Mouse (Mus musculus) embryonic facial prominence, embryonic 11.5 days (tissue): ENCODE data around the gene Tfcp2. TPM values are rescaled to one million over a fixed set of nuclear protein-coding genes. Genes with fewer than 3 reads are reported as not detected.
A peak's percentile ranks its signal among the peaks of the same experiment; 100 is the strongest.
"Not testable (repeated sequence)": the region's sequence is repeated elsewhere in the genome, so short reads cannot be mapped to it uniquely, and the experiment has no call there.

Experiments
- ATAC-seq: fragments of 200-750 bp; cut with Nextera tagmentation; replicated peaks from 2 replicates; pipeline ENCODE4 v1.8.0; 2017; ENCODE audit warnings: low read depth; ENCODE audit not compliant: insufficient number of reproducible peaks, low FRiP score, low TSS enrichment
- DNase-seq: peaks from one replicate; pipeline ENCODE4 v3.0.0-alpha.2; 2015; ENCODE audit warnings: low spot score
- H3K27ac ChIP-seq: fragments of 300-500 bp; sonication (generic); replicated peaks from 2 replicates; pipeline ENCODE4 v1.5.1; 2014; ENCODE audit warnings: mild to moderate bottlenecking, low read depth, low read length, control low read depth
- H3K27me3 ChIP-seq: fragments of 300-500 bp; sonication (generic); 2 replicates; pipeline ENCODE4 v1.6.1; 2014; ENCODE audit warnings: mild to moderate bottlenecking, low read length, moderate library complexity, mixed read lengths; ENCODE audit not compliant: control insufficient read depth, insufficient read depth
- H3K36me3 ChIP-seq: fragments of 300-500 bp; sonication (generic); replicated peaks from 2 replicates; pipeline ENCODE4 v1.6.1; 2014; ENCODE audit warnings: low read depth, mild to moderate bottlenecking, low read length, moderate library complexity, mixed read lengths; ENCODE audit not compliant: control insufficient read depth, insufficient read depth
- H3K4me1 ChIP-seq: fragments of 300-500 bp; sonication (generic); 2 replicates; pipeline ENCODE4 v1.6.1; 2014; ENCODE audit warnings: low read length, mixed read lengths; ENCODE audit not compliant: control insufficient read depth, insufficient read depth
- H3K4me2 ChIP-seq: fragments of 300-500 bp; sonication (generic); 2 replicates; pipeline ENCODE4 v1.6.1; 2014; ENCODE audit warnings: low read depth, mild to moderate bottlenecking, control low read depth, low read length, moderate library complexity
- H3K4me3 ChIP-seq: fragments of 300-500 bp; sonication (generic); 2 replicates; pipeline ENCODE4 v1.5.1; 2014; ENCODE audit warnings: low read depth, low read length, control low read depth
- H3K9ac ChIP-seq: fragments of 300-500 bp; sonication (generic); replicated peaks from 2 replicates; pipeline ENCODE4 v1.6.1; 2014; ENCODE audit warnings: mild to moderate bottlenecking, control low read depth, low read length
- H3K9me3 ChIP-seq: fragments of 300-500 bp; sonication (generic); replicated peaks from 2 replicates; pipeline ENCODE4 v1.6.1; 2016; ENCODE audit warnings: mild to moderate bottlenecking, low read length, inconsistent platforms, mixed read lengths; ENCODE audit not compliant: control insufficient read depth
- WGBS: fragments of 180-500 bp; shearing (Covaris S2); extraction: QIAGEN DNeasy Blood & Tissue Kit; methylation state at CpG from one replicate; pipeline ENCODE4 v1.1.7; 2014; 5-methylcytosine and 5-hydroxymethylcytosine counted together
- polyA plus RNA-seq: library from polyadenylated mRNA; unstranded; fragments of >200 nt; fragmentation: Nextera tagmentation; extraction: Ambion mirVana; gene quantifications from 2 replicates; pipeline ENCODE4 v1.2.1, GENCODE M21; 2014

Tfcp2 gene
- polyA plus RNA-seq, 1 experiment from 2014 or later: 25.3 TPM

GRCm38 (mm10) chr15:100491966-100492365 lies 59.8 kb downstream of the Tfcp2 start:
- Histone ChIP-seq H3K9me3 (no peaks in the 10 kb centered on the region), H3K9ac (no peak overlapping the region), H3K4me2 (no peak overlapping the region), H3K27me3 (no peaks in the 10 kb centered on the region), H3K4me3 (no peak overlapping the region), H3K27ac (no peak overlapping the region), H3K4me1 (peaks cover 11% of the 10 kb centered on the region; the same call in 1 of the 2 replicates), H3K36me3 (no peaks in the 10 kb centered on the region; the same call in none of the 2 replicates)
- 82% methylated on average over 9 of the region's 9 CpGs for WGBS
- no peak for DNase-seq
- ATAC-seq: no peak

DNA sequence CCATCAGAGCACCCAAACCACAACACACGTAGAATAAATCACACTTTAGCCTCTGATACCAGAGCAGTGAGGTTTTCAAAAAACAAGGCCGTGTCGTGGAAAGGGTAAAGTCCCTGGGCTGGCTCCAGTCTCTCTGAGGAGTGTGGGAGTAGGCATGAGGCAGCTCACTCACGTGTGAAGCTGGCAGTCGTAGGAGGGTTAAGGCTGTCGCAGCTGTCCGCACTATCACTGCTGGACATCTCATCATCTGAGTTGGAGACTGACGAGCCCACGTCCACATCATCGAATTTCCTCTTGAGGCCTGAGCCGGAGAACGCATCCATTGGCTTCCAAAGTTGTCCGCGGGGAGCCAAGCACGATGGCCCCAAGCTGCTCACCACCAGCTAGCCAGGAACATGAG lies 62.5 kb downstream of the Tfcp2 start:
- no peaks in the 10 kb centered on the region for H3K27me3 ChIP-seq
- no peak overlapping the region for H3K9ac ChIP-seq
- 88% methylated on average over 15 of the region's 15 CpGs for WGBS
- ATAC-seq (no peak), DNase-seq (no peak)
- peaks cover 11% of the 10 kb centered on the region; the same call in 1 of the 2 replicates for H3K4me1 ChIP-seq
- no peak overlapping the region for H3K27ac ChIP-seq
- H3K9me3 ChIP-seq: no peaks in the 10 kb centered on the region
- no peak overlapping the region for H3K4me2 ChIP-seq
- H3K36me3 ChIP-seq: peaks cover 3% of the 10 kb centered on the region
- H3K4me3 ChIP-seq: no peak overlapping the region

DNA sequence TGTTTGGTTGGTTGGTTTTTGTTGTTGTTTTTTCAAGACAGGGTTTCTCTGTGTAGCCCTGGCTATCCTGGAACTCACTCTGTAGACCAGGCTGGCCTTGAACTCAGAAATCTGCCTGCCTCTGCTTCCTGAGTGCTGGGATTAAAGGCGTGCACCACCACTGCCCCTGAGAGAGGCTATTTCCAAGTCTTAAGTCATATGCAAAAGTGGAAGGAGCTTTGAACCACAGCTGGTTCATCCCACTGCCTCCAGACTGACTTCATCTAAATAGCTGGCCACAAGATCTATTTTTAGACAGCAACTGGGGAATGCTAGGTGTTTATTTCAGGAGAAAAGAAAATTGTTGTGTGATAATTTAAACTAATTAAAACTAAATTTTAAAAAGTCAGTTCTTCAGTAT lies 63.5 kb downstream of the Tfcp2 start:
- WGBS: 92% methylated on average over 1 of the region's 1 CpGs
- not testable (repeated sequence) for H3K36me3 ChIP-seq, H3K27me3 ChIP-seq

GRCm38 (mm10) chr15:100487050-100487449 lies 64.8 kb downstream of the Tfcp2 start:
- peaks cover 10% of the 10 kb centered on the region for H3K36me3 ChIP-seq
- ATAC-seq (no peak), DNase-seq (no peak)
- no peak overlapping the region for H3K27ac ChIP-seq
- no peaks in the 10 kb centered on the region for H3K27me3 ChIP-seq
- H3K4me3 ChIP-seq: no peak overlapping the region
- H3K9me3 ChIP-seq: no peaks in the 10 kb centered on the region
- 93% methylated on average over 2 of the region's 2 CpGs for WGBS
- H3K4me2 ChIP-seq: no peak overlapping the region
- H3K9ac ChIP-seq: no peak overlapping the region
- H3K4me1 ChIP-seq: peaks cover 2% of the 10 kb centered on the region; the same call in 1 of the 2 replicates

More for the DNA sequence above, 63.5 kb downstream of the Tfcp2 start:
- H3K4me1 ChIP-seq, H3K4me2 ChIP-seq, ATAC-seq, DNase-seq, H3K27ac ChIP-seq, H3K9ac ChIP-seq, H3K4me3 ChIP-seq, H3K9me3 ChIP-seq: not testable (repeated sequence)

- Histone ChIP-seq H3K4me3 (no peak overlapping the region), H3K9ac (no peak overlapping the region), H3K4me2 (no peak overlapping the region), H3K36me3 (peaks cover 10% of the 10 kb centered on the region), H3K27me3 (no peaks in the 10 kb centered on the region), H3K4me1 (no peaks in the 10 kb centered on the region; the same call in 1 of the 2 replicates), H3K9me3 (no peaks in the 10 kb centered on the region), H3K27ac (no peak overlapping the region)
- ATAC-seq (no peak), DNase-seq (peak; percentile 61)
- WGBS: 23% methylated on average over 7 of the region's 7 CpGs
These were observed 65.4 kb downstream of the Tfcp2 start for GRCm38 (mm10) chr15:100486450-100486849.

GRCm38 (mm10) chr15:100485576-100485975 lies 66.2 kb downstream of the Tfcp2 start:
- H3K36me3 ChIP-seq: peaks cover 10% of the 10 kb centered on the region
- ATAC-seq: no peak
- H3K4me2 ChIP-seq: no peak overlapping the region
- no peak overlapping the region for H3K27ac ChIP-seq
- H3K9ac ChIP-seq: no peak overlapping the region
- DNase-seq: no peak
- no peaks in the 10 kb centered on the region; the same call in 1 of the 2 replicates for H3K4me1 ChIP-seq
- no peaks in the 10 kb centered on the region for H3K27me3 ChIP-seq
- no peaks in the 10 kb centered on the region for H3K9me3 ChIP-seq
- WGBS: 85% methylated on average over 3 of the region's 3 CpGs
- no peak overlapping the region for H3K4me3 ChIP-seq

GRCm38 (mm10) chr15:100478925-100479324 lies 72.9 kb downstream of the Tfcp2 start:
- Histone ChIP-seq H3K9ac (no peak overlapping the region), H3K27ac (no peak overlapping the region), H3K4me3 (no peak overlapping the region), H3K27me3 (no peaks in the 10 kb centered on the region), H3K9me3 (no peaks in the 10 kb centered on the region), H3K4me1 (no peaks in the 10 kb centered on the region), H3K4me2 (no peak overlapping the region), H3K36me3 (peaks cover 5% of the 10 kb centered on the region)
- ATAC-seq (no peak), DNase-seq (no peak)
- 71% methylated on average over 4 of the region's 4 CpGs for WGBS

DNA sequence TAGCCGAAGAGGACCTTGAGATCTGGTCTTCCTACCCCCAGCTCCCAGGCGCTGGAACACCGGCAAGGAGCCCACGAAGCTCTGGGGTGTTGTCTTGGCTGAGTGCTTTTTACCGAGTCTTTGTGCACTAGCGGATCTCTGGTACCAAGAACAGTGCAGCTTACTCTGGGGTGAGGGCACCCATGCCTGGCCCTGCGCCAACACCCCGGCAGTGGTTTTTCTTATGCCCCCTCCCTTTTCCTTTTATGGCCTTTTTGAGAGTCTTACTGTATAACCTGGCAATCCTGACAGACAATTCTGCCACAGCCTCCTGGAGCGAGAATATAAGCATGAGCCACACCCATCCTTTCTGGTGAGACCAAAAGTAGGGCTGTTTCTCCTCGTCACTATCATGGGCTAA lies 73.5 kb downstream of the Tfcp2 start:
- no peak overlapping the region for H3K4me3 ChIP-seq
- DNase-seq (no peak), ATAC-seq (no peak; the same call in 1 of the 2 replicates)
- no peaks in the 10 kb centered on the region for H3K27me3 ChIP-seq
- 88% methylated on average over 10 of the region's 10 CpGs for WGBS
- no peaks in the 10 kb centered on the region for H3K9me3 ChIP-seq
- H3K27ac ChIP-seq: no peak overlapping the region
- no peaks in the 10 kb centered on the region; the same call in 1 of the 2 replicates for H3K36me3 ChIP-seq
- no peaks in the 10 kb centered on the region for H3K4me1 ChIP-seq
- H3K4me2 ChIP-seq: no peak overlapping the region
- H3K9ac ChIP-seq: no peak overlapping the region
